In the genomic region with DNA sequence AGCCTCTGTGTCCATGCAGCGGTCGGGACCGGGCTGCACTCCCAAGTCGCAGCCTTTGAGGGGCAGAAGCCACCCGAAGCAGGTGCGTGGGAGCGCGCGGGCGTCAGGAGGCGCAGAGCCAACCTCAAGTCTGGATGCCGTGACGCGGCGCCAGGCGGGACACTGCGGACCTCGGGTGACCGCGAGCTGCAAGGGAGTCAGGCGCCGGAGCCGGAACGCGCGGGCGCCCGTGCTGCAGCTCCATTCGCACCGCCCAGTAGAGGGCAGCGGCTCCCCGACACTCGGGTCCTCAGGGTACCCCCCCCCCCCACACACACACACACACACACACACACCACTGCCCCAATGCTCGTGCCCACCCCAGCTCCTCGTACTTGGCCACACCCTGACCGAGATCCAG, we compare ENCODE assay signal across 8 mouse cellular contexts. TPM values are rescaled to one million over a fixed set of nuclear protein-coding genes. Genes with fewer than 3 reads are reported as not detected.
A peak's percentile ranks its signal among the peaks of the same experiment; 100 is the strongest.
DNase-seq lines count a peak whose midpoint lies in the region; ATAC-seq lines count a peak whose summit lies in the region.

No protein-coding gene starts in this region.

- peak overlapping the region; percentile 32; the same call in 1 of the 2 replicates for H3K9ac ChIP-seq in intestine, embryonic 14.5 days (ENCODE audit: low read length)

- no peak overlapping the region for H3K27ac ChIP-seq in intestine, embryonic 14.5 days (ENCODE audit: low read depth)
- peak overlapping the region; percentile 61; the same call in 1 of the 2 replicates for H3K27ac ChIP-seq in midbrain, embryonic 10.5 days (replicated peaks)

- H3K4me2 ChIP-seq in intestine, embryonic 14.5 days (ENCODE audit: low read length), result peak overlapping the region; percentile 98

- intact Hi-C loops in left cerebral cortex, postnatal 4 days (cut with DNase I), result loop anchor here (5.0 kb wide), 1 partner anchor 286 kb away; no protein-coding TSS in a partner anchor

- WGBS in intestine, embryonic 14.5 days, result under 1% methylated on average over 22 of the region's 36 CpGs
- WGBS in midbrain, embryonic 10.5 days, result under 1% methylated on average over 36 of the region's 36 CpGs

- H3K9me3 ChIP-seq in intestine, embryonic 14.5 days (ENCODE audit: control insufficient read depth, low read length), result no peaks in the 10 kb centered on the region
- H3K9me3 ChIP-seq in midbrain, embryonic 10.5 days (replicated peaks), result no peaks in the 10 kb centered on the region

- H3K27me3 ChIP-seq in intestine, embryonic 14.5 days (replicated peaks; ENCODE audit: control insufficient read depth, insufficient read depth, low read length), result peaks cover 20% of the 10 kb centered on the region
- peaks cover 39% of the 10 kb centered on the region for H3K27me3 ChIP-seq in midbrain, embryonic 10.5 days (ENCODE audit: low read depth, poor library complexity, severe bottlenecking)

- peak; percentile 45 for ATAC-seq in common myeloid progenitor, adult 5-6 weeks (replicated peaks; ENCODE audit: low read depth, poor library complexity, severe bottlenecking)
- ATAC-seq in intestine, embryonic 14.5 days (replicated peaks; ENCODE audit: low FRiP score, low TSS enrichment, low read depth), result no peak; the same call in 1 of the 2 replicates

- peaks cover 15% of the 10 kb centered on the region; the same call in 1 of the 2 replicates for H3K4me1 ChIP-seq in intestine, embryonic 14.5 days (replicated peaks; ENCODE audit: control insufficient read depth, insufficient read depth, low read length)
- H3K4me1 ChIP-seq in midbrain, embryonic 10.5 days, result peaks cover 34% of the 10 kb centered on the region

- H3K36me3 ChIP-seq in intestine, embryonic 14.5 days (ENCODE audit: control insufficient read depth, insufficient read depth, low read length), result no peaks in the 10 kb centered on the region
- H3K36me3 ChIP-seq in midbrain, embryonic 10.5 days, result no peaks in the 10 kb centered on the region

- H3K4me3 ChIP-seq in intestine, embryonic 14.5 days (ENCODE audit: low read depth, low read length), result peak overlapping the region; percentile 78
- peak overlapping the region; percentile 98 for H3K4me3 ChIP-seq in midbrain, embryonic 10.5 days

- peak; percentile 61 for DNase-seq in ZHBTc4 (ENCODE audit: low read depth, low spot score)
- DNase-seq in gastrocnemius, postnatal 25 days, result peak; percentile 78
- peak; percentile 84 for DNase-seq in intestine, embryonic 14.5 days (ENCODE audit: low spot score)
- DNase-seq in left cerebral cortex, postnatal 4 days, result peak; percentile 78
- DNase-seq in midbrain, embryonic 10.5 days (ENCODE audit: low spot score), result peak; percentile 84
- peak; percentile 71 for DNase-seq in right cerebral cortex, postnatal 4 days
- peak; percentile 65 for DNase-seq in yolk sac, embryonic 10.5 days (ENCODE audit: low spot score)

RNA-seq across cellular contexts. Expression of a gene that starts 1.5 kb away (rescaled TPM):
- total RNA-seq in common myeloid progenitor, adult 5-6 weeks (2017), result 158 and 202 TPM in 2 replicates
- 10 to 100 TPM; 66.6 to 67.1 TPM for total RNA-seq in gastrocnemius, postnatal 25 days (2021)
- 72.7 and 77.8 TPM in 2 replicates for polyA plus RNA-seq in intestine, embryonic 14.5 days (2014; fragmentation: Nextera tagmentation; extraction: Ambion mirVana)
- 100 to 1,000 TPM; 163 to 173 TPM for total RNA-seq in left cerebral cortex, postnatal 4 days (2021)
- polyA plus RNA-seq in midbrain, embryonic 10.5 days (2016; fragmentation: Nextera tagmentation; extraction: Ambion mirVana), result 100 and 128 TPM in 2 replicates
